Mouse (Mus musculus): ENCODE data around the gene BC035044. TPM values are rescaled to one million over a fixed set of nuclear protein-coding genes. Genes with fewer than 3 reads are reported as not detected.

The BC035044 gene
- total RNA-seq, 2 experiments from 2014 or later, result 0.64 to 1.0 TPM

Small RNA genes lying within 50 kb of the gene (microRNA-seq; reads per million reads assigned to microRNA genes)
- gene Gm27336, result not detected

Other genes starting within 250 kb of the BC035044 start
- not detected for gene Clec2h, start 228.7 kb downstream of the BC035044 start, total RNA-seq (2021)
- gene Klrb1, start 168.1 kb downstream of the BC035044 start, total RNA-seq (2021), result 1 to 10 TPM; 3.9 to 5.0 TPM
- gene Klrb1c, start 101.9 kb downstream of the BC035044 start, total RNA-seq (2021), result not detected
- not detected for gene Gm44511, start 64.8 kb downstream of the BC035044 start, total RNA-seq (2021)
- gene Klrb1b, start 64.8 kb downstream of the BC035044 start, total RNA-seq (2021), result not detected
- gene Clec2i, start 3.5 kb downstream of the BC035044 start, total RNA-seq (2021), result not detected
- gene Clec2g, start 43.3 kb upstream of the BC035044 start, total RNA-seq (2021), result not detected
- gene Klrb1f, start 154.8 kb upstream of the BC035044 start, total RNA-seq (2021), result under 1 TPM; 0.30 to 0.42 TPM
- gene Clec2e, start 209.8 kb upstream of the BC035044 start, total RNA-seq (2021), result not detected